Mouse (Mus musculus) T-helper 17 cell (primary cell): ENCODE data around the gene Syt17.

Source experiments
- in situ Hi-C, 2 experiments: fragments of 300-600 bp; cut with MboI, MseI; formaldehyde crosslinking; loops; 1 replicate in 1 of 2; 2 replicates in 1 of 2; pipeline ENCODE4 v1.15.1; 2025; ENCODE audit warnings: high pct_unique_total_duplicates in 2 of 2

Gene Syt17

DNA sequence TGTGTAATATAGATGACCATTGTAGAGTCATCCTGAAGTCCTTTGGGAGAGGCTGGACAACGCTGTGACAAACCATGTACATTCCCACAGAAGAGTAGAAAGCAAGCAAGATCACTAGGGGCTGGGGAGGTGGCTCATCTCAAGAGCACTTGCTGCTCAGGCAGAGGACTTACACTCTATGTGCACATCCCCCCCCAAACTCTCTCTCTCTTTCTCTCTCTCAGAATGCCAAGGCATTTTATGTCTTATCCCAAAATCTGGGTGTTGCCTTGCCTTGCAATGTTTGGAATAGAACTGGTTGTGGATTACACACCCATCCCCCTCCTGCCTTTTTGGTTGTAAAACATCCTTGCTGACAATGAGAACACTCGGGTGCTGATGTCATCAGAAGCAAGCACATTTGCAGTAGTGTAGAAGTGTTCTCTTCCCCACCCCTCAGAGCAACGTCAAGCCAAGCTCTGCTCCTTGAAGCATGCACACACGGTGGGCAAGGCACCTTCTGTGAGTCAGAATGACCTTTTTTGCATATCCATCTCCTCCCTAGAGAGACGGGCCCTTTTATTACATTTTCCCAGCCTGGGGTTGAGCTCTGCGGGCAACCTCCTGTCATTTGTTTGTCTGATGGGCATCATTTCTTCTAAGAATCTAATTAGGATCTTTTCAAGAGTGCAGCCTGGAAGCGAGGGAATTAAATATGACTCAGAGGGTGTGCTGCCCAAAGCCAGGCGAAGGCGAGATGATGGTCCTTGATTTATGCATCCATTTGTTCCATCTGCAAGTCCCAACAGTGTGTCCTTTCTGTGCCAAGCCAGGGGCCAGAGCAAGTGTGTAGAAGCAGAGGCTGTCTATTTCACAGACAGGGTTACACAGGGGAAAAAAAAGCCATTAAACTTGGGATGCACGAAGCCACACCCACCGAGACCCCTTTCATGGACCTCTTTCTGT, 15.1 kb upstream of the Syt17 start:
- in situ Hi-C loops = no loop called here

- in situ Hi-C loops = no loop called here
Measured at GRCm38 (mm10) chr7:118461400-118462136, 13.5 kb upstream of the Syt17 start.

DNA sequence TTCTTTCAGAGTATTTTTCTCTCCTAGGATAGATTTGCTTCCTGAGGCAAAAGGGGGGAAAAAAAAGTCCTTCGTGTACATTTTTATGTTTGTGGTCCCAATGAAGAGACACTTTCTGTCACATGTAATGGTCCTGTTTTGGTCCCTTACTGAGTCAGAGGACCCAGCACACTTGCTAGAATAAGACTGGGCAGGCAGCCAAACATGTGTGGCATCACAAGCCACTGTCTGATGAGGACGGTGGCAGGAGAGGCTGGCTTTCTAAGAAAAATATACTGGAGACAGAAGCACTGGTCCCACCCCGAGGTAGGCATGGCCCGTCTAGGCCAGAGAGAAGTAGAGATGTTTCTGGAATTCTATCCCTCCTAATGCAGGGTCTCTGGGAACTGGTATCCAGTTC, 5.7 kb upstream of the Syt17 start:
- in situ Hi-C loops = no loop called here

DNA sequence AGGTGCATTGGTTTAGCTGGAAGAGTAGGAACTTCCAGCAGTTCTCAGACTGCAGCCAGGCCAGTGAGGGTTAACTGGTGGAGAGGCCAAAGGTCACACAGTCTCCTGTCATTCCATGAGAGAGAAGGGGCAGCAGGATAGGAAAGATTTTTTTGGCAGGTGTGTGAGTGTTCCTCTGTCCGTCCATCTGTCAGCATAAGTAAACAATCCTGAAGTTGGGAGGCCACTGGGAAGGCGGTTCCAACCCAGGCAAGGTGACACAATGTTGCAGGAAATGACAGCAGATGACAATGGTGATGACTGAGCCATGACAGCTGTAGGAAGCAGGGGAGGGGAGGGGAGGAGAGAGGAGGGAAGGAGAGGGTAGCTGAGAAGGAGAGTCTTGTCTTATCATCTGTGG, 4.9 kb upstream of the Syt17 start:
- in situ Hi-C loops = no loop called here

GRCm38 (mm10) chr7:118447291-118448133, 510 bp downstream of the Syt17 start:
- in situ Hi-C loops = loop anchor here (10.0 kb wide), 2 partner anchors 67 to 147 kb away; partner anchors contain the start of gene Tmc5 (in 1 of the 2)

- in situ Hi-C loops = loop anchor here (5.0 to 10.0 kb wide), 3 partner anchors 63 to 151 kb away; partner anchors contain the start of gene Tmc5 (in 1 of the 2)
Measured at GRCm38 (mm10) chr7:118443895-118444485, 4.0 kb downstream of the Syt17 start.

- in situ Hi-C loops = loop anchor here (5.0 to 10.0 kb wide), 3 partner anchors 64 to 151 kb away; partner anchors contain the start of gene Tmc5 (in 1 of the 2)
Measured at GRCm38 (mm10) chr7:118443371-118443770, 4.7 kb downstream of the Syt17 start.

DNA sequence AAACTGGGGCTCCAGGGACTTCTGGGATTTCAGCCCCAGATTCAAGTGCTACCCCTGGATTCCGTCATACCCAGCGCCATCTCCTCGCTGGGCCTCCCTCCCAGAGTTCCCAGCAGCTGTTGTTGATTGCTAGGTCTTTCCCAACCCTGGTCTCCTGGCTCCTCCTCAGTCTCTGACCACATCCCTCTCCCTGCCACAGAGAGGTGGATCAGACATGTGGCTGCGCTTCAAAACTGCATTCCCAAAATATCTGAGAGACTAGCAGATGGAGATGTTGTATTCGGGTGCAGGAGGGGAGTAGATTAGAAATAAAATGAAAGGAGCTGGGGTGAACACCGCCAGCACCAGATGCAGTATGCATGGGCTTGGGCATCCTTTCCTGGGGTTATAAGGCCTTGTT, 6.5 kb downstream of the Syt17 start:
- in situ Hi-C loops = loop anchor here (5.0 to 10.0 kb wide), 3 partner anchors 66 to 153 kb away; partner anchors contain the start of gene Tmc5 (in 1 of the 2)

- in situ Hi-C loops = loop anchor here in 1 of 2 experiments (10.0 kb wide), 1 partner anchor 122 kb away; no protein-coding TSS in a partner anchor
Measured at GRCm38 (mm10) chr7:118437101-118437802, 10.8 kb downstream of the Syt17 start.

DNA sequence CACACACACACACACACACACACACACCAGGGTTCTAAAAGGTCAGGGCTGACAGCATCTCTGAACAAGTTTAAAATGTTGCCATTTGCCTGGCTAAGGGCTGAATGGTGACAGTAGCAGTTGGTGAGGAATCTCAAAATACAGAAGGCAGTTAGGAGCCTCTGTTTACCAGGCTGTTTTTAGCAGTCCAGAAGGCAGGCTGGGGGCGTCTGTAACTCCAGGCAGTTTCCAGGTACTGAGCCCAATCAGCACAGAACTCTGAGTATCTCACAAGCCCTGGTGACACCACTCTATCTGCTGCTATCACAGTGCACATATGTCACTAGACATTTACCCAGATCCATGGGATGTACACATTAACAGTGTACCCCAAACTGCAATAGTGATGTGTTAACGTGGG, 19.1 kb downstream of the Syt17 start:
- in situ Hi-C loops = loop anchor here in 1 of 2 experiments (5.0 kb wide), 1 partner anchor 122 kb away; no protein-coding TSS in a partner anchor

DNA sequence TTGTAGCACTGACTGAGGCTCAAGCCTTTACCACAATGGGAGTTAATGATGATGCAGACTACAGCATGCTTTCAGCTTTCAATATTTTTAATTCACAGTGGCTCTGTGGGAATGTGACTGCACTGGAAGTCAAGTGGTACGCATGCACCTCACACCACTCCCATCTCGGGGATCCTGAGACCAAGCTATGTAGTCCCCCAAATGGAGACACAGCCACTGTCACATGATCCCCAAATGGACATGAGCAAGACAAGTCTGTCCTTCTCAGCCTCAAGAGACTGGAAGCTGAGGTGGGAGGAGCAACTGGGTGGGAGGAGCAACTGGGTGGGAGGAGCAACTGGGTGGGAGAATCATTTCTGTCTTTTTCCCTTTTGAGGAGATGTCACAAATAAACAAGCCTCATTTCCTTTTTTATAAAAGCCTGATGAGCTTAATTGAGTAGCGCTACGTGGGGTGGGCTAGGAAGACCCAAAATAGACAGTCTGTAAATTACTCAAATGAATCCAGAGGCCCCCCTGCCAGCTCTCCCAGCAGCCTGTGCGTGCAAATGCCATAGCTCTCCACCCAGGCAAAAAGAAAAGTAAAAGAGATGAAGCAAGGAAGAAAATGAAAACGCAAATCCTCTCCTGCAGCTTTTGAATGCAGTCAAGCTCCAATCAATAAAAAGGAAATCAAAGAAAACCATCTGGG, 28.4 kb downstream of the Syt17 start:
- in situ Hi-C loops = loop anchor here in 1 of 2 experiments (10.0 kb wide), 1 partner anchor 335 kb away; no protein-coding TSS in a partner anchor

DNA sequence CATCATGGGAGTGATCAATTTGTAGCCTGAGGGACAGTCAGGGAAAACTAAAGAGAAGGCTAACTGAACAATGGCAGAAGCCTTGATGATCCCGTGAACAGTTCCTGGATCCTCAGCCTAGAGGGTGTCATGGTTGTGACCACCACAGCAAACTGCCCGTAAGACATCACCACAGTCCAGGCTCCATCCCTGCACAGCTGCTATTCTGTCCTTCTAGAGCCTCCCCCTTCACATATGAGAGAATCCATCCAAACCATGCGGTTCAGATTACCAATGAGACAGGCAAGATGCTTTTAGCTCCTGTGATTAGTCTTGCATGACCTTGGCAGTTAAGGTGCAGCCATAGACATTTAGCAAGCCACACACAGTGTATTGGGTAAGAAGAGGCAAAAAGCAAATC, 33.8 kb downstream of the Syt17 start:
- in situ Hi-C loops = loop anchor here in 1 of 2 experiments (10.0 kb wide), 1 partner anchor 329 kb away; no protein-coding TSS in a partner anchor

- in situ Hi-C loops = loop anchor here in 1 of 2 experiments (10.0 kb wide), 1 partner anchor 327 kb away; no protein-coding TSS in a partner anchor
Measured at GRCm38 (mm10) chr7:118411877-118412276, 36.1 kb downstream of the Syt17 start.

DNA sequence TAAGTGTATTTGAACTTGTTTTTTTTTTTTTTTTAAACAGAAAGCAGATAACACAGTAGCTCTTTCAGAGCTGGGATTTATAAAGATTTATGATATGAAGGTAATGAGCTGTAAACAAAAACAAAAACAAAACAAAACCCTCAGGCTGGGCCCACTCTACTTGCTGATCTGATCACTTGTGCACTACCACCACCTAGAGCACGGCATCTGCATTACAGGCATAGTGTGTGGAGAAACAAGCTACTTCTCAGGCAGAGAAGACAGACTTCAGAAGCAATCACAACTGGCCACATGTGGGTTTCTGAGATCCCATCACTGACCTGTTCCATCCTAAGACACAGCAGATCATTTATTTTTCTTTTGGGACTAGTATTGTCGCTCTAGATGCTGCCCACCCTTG, 38.6 kb downstream of the Syt17 start:
- in situ Hi-C loops = loop anchor here in 1 of 2 experiments (5.0 kb wide), 1 partner anchor 97 kb away; no protein-coding TSS in a partner anchor

GRCm38 (mm10) chr7:118405251-118405650, 42.8 kb downstream of the Syt17 start:
- in situ Hi-C loops = loop anchor here in 1 of 2 experiments (5.0 kb wide), 1 partner anchor 93 kb away; no protein-coding TSS in a partner anchor

DNA sequence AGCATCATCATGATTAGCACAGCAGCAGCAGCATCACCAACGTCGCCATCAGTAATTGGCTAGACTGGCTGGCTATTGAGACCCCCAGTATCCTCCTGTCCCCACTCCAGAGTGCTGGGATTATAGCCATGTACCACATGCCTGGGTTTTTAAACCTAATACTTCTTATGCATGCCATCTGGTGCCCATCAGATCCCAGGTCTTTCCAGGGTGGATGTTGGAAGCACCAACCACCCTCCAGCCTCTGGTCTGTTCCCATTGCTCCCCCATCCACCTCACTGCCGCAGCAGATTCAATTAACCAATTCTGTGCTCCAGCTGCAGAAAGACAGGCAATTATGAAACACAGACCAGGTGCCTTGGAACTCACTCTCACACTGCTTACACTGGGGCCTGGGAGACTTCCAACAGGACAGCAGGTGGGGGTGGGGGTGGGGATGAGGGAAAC, 45.4 kb downstream of the Syt17 start:
- in situ Hi-C loops = no loop called here

DNA sequence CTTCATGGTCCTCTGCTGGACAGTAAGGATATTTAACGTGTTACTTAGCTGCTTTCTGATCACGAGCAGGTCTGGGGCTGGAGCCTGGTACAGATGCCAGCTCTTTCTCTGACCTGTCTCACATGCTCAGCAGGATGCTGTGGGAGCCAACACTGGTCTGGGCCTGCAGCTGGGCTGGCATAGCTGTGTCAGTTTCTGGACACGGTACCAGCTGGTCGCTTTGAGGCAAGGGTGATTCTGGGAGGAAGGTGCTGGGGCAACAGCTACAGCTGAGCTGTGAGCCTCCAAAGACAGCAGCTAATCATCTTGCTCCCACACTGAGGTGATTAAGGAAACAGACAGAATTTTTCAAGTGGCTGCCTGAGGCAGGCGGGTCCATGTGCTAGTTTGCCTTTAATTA, 46.1 kb downstream of the Syt17 start:
- in situ Hi-C loops = no loop called here

- in situ Hi-C loops = no loop called here
Measured at GRCm38 (mm10) chr7:118399764-118400163, 48.3 kb downstream of the Syt17 start.

DNA sequence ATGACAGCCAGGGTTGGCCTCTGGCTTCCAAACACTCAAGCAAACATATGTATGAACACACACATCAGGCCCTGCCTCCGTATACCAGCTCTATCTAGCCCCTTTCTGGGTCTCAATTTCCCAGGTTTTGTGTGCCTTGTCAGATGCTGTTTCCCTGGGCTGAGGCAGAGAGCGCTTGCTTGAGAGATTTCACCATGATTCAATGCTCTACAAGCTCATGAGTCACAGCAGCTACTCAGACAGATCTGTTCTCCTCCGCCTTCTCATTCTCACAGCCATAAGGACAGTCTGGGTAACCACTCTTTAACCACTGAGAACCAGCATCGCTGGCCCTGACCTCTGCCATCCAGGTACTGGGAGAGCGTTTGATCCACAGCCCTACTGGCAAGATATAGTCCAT, 57.3 kb downstream of the Syt17 start:
- in situ Hi-C loops = no loop called here
